Mouse (Mus musculus) gastrocnemius, postnatal 36 days (tissue): ENCODE data around the gene Pcgf5. TPM values are rescaled to one million over a fixed set of nuclear protein-coding genes. Genes with fewer than 3 reads are reported as not detected.

Source experiments
- DNase-seq, 2 experiments: peaks; one replicate each; pipeline ENCODE4 v3.0.0; 2022
- intact Hi-C: fragments of 180-260 bp; cut with DNase I; formaldehyde crosslinking; loops from one replicate; pipeline ENCODE4 v1.15.1; 2025
- long read RNA-seq, 2 experiments: library from polyadenylated mRNA; stranded (forward); transcript quantifications; one replicate each; pipeline ENCODE4 v2.0.0; 2021
- total RNA-seq, 2 experiments: library from RNA; stranded (reverse); gene quantifications; 2 replicates each; pipeline ENCODE4 v1.2.3; 2021

The Pcgf5 gene
- 10 to 100 TPM; 25.8 to 33.3 TPM for total RNA-seq
- long read RNA-seq, experiment 1, full-length matches to known transcripts, result 15 of 24 reads
- long read RNA-seq, experiment 1, partial matches to known transcripts, result 0 of 24 reads
- long read RNA-seq, experiment 1, other reads (novel, unspliced or antisense), result 9 of 24 reads
- long read RNA-seq, experiment 2, full-length matches to known transcripts, result 18 of 30 reads
- long read RNA-seq, experiment 2, partial matches to known transcripts, result 1 of 30 reads
- long read RNA-seq, experiment 2, other reads (novel, unspliced or antisense), result 11 of 30 reads

GRCm38 (mm10) chr19:36348161-36348800 is at the start of gene Pcgf5:
Gene Pcgf5 (plus strand): TSS chr19:36348309.
- intact Hi-C loops, result loop anchor here (5.0 kb wide), 1 partner anchor 59 kb away; no protein-coding TSS in a partner anchor
- peak; percentile 74 to 80 for DNase-seq

- intact Hi-C loops, result no loop called here
- no peak for DNase-seq
These were observed 42.6 kb upstream of the Pcgf5 start for GRCm38 (mm10) chr19:36305542-36305941.

DNA sequence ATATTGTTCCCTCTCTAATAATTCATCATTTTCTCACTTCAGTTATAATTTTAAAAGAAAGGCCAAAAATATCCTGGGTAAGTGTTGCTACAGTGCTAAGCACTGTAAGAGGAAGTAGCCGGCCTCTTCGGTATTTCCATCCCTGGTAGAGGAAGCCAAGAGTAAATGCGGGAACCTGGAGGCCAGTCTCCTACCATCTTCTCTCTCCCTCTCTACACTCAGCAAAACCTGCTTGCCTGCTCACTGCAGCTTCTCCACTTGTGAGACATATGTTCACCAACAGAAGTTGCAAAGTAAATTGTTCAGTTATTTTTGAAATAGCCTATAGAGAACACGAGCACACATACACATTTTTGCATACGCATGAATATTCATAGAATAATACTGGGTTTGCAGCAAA is 34.1 kb upstream of the Pcgf5 start:
- intact Hi-C loops, result no loop called here
- no peak for DNase-seq

DNA sequence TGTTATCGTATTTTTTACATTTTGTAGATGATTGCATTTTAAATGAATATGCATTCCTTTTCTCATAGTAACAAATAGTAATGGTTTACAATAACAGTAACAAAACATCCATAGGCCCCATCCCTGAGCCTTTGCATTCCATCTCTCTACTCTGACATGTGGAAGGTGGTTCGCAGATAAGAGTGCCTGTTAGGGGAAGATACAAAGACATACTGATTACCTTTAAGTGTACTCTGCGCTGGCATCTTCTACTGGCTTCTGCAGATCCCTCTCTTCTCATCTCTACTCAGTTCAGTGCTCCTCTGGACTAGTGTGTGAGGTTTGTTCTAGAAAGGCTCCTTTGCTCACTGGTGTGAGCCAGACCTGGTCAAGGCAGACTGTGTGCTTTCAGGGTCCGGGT is 28.4 kb upstream of the Pcgf5 start:
- no peak for DNase-seq
- intact Hi-C loops, result no loop called here

- no peak for DNase-seq
- intact Hi-C loops, result no loop called here
These were observed 27.0 kb upstream of the Pcgf5 start for GRCm38 (mm10) chr19:36321066-36321465.

DNA sequence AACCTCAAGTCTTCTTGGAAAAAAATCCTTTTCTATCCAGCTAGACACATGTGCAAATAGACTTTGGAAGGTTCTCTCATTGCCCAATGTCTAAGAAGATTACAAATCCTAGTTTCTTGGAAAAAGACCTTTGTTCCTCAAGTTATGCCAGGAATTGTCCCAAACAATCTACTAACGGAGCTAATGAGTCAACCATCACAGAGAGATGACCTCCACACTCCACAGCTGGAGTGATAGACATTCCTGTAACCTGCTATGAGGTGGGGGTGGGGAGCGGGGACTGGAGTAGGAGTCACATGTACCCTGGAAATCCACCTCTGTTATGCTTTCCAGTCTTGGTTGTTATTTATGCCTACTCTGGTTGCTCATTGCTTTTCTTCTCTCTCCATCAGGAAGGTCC is 24.8 kb upstream of the Pcgf5 start:
- intact Hi-C loops, result no loop called here
- no peak for DNase-seq

GRCm38 (mm10) chr19:36328678-36329077 is 19.4 kb upstream of the Pcgf5 start:
- no peak for DNase-seq
- intact Hi-C loops, result no loop called here

GRCm38 (mm10) chr19:36347376-36347775 is 733 bp upstream of the Pcgf5 start:
- intact Hi-C loops, result loop anchor here (5.0 kb wide), 1 partner anchor 60 kb away; no protein-coding TSS in a partner anchor
- DNase-seq, result no peak

GRCm38 (mm10) chr19:36347831-36348160 is 313 bp upstream of the Pcgf5 start:
- DNase-seq, result peak in 1 of 2 experiments; percentile 19
- intact Hi-C loops, result loop anchor here (5.0 kb wide), 1 partner anchor 60 kb away; no protein-coding TSS in a partner anchor

- intact Hi-C loops, result loop anchor here (5.0 kb wide), 1 partner anchor 58 kb away; no protein-coding TSS in a partner anchor
- DNase-seq, result peak; percentile 52 to 54
These were observed 835 bp downstream of the Pcgf5 start for GRCm38 (mm10) chr19:36348801-36349486.

DNA sequence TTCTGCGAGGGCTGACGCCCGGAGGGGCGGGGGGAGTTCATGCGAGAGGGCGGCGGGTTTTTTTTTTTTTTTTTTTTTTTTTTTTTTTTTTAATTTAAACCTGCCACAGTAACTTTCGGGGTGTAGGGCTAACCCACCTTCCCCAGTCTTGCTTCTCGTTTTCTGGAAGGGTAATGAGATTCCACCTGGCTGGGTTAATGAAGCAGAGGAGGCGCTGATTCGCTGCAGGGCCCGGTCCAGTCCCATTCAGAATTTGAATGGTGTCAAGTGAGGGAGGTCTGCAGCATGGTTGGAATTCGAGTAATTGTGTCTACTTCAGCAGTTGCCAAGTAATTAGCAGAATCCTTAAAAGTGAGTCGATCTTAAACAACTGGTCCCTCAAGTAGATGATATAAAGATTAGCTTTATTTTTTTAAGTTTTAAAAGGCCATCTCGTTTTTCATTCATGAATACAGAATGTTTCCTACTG is 1.4 kb downstream of the Pcgf5 start:
- intact Hi-C loops, result loop anchor here (5.0 kb wide), 1 partner anchor 58 kb away; no protein-coding TSS in a partner anchor
- no peak for DNase-seq

- DNase-seq, result no peak
- intact Hi-C loops, result no loop called here
These were observed 2.1 kb downstream of the Pcgf5 start for GRCm38 (mm10) chr19:36350181-36350580.

- intact Hi-C loops, result no loop called here
- no peak for DNase-seq
These were observed 2.8 kb downstream of the Pcgf5 start for GRCm38 (mm10) chr19:36350870-36351269.

GRCm38 (mm10) chr19:36362541-36362940 is 14.4 kb downstream of the Pcgf5 start:
- intact Hi-C loops, result no loop called here
- no peak for DNase-seq

DNA sequence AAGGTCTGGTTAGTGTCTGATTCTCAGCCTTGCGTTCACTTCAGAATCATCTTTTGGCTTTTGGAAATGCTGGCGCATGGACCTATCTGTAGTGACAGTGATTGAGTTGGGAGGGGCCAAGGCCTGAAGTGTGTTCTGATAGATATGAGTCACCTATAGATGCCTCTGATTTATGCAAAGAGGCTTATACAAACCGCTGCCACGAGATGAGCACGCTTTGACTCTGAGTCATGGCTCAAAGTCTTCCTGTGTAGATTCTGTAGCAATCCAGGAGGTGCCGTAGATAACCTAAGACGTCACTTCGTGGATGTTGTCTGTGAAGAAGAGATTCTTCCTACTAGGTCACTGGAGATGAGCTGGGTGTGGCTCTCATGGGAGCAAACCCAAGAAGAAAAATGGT is 16.6 kb downstream of the Pcgf5 start:
- no peak for DNase-seq
- intact Hi-C loops, result no loop called here

DNA sequence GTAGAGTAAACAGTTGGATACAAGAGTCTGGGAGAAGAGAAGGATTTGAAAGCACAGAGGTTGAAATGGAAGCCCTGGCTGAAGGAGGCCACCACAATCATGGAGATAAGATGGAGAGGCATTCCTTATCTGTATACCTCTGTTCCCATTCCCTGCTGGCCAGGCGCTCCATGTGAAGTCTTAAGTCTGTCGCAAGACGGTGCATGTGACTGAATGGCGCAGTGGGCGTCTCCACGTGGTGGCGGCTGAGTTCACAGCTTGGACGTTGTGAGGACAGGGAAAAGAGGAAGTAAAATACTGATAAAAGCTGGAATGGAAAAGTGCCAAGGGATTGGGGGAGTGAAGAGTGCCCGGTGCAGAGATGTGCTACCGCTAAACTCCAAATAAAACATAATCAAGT is 23.4 kb downstream of the Pcgf5 start:
- intact Hi-C loops, result no loop called here
- DNase-seq, result no peak

- intact Hi-C loops, result no loop called here
- DNase-seq, result no peak
These were observed 25.0 kb downstream of the Pcgf5 start for GRCm38 (mm10) chr19:36373056-36373621.

- intact Hi-C loops, result no loop called here
- DNase-seq, result peak; percentile 30 to 34
These were observed 27.2 kb downstream of the Pcgf5 start for GRCm38 (mm10) chr19:36375200-36375783.

DNA sequence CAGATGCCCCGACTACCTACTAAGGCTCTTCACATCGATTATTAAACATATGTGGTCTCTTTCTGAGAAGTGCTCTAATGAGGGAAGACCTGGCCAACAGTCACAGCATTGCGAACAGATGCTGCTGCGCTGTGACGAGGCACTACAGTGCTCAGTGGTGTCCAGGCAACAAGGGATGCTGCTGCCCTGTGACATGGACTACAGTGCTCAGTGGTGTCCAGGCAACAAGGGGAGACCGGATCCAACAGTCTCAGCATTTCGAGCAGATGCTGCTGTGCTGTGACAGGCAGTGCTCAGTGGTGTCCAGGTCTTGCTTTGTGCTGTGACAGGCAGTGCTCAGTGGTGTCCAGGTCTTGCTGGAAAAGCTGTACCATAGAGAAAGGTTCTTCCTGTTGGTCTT is 29.6 kb downstream of the Pcgf5 start:
- DNase-seq, result no peak
- intact Hi-C loops, result no loop called here

DNA sequence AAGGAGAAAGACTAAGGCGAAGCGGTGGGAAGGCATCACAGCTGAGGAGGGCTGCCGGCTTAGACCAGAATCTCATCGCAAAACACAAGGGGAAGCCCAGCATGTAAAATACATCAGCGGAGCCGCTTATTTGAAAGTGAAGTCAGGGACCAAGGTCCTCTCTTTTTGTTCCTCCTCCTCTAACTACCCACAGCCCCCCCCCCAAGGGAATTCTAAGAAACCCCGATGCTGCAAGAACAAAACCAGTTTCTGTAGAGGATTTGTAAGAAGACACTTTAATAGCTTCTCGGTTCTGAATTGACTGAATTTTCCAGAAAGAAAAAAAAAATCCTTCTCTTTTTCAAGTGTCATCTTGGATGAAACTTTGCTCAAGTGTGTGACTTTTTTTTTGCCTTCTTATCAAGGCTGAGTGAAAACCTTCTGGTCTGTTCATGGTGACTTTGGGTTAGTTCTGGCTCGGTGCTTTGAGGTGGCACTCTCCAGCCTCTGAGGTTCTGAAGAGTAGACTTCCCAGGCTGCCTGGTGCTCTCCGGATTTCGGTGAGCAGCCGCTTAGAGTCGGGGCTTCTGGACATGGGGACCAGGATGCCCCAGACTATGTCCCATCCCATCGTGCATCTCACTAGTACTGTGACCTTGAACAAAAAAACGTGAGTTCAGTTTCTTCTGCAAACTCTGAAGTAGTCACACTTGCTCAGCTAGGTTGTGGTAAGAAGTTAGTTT is 30.6 kb downstream of the Pcgf5 start:
- intact Hi-C loops, result no loop called here
- no peak for DNase-seq
